Mouse (Mus musculus) brain, embryonic 18.5 days (tissue): ENCODE results near the gene Gm11032.
"Not testable (repeated sequence)": the region's sequence is repeated elsewhere in the genome, so short reads cannot be mapped to it uniquely, and the experiment has no call there.

Experiments
- DNase-seq: peaks from one replicate; pipeline ENCODE4 v3.0.0-alpha.2; 2012; ENCODE audit warnings: low read depth, low spot score

Gene Gm11032

GRCm38 (mm10) chr11:4620017-4620485 lies at the start of gene Gm11032:
Gene Gm11032 (plus strand): TSS chr11:4620067.
- DNase-seq, result no peak

- DNase-seq, result no peak
Measured at GRCm38 (mm10) chr11:4571491-4571901, 48.4 kb upstream of the Gm11032 start.

DNA sequence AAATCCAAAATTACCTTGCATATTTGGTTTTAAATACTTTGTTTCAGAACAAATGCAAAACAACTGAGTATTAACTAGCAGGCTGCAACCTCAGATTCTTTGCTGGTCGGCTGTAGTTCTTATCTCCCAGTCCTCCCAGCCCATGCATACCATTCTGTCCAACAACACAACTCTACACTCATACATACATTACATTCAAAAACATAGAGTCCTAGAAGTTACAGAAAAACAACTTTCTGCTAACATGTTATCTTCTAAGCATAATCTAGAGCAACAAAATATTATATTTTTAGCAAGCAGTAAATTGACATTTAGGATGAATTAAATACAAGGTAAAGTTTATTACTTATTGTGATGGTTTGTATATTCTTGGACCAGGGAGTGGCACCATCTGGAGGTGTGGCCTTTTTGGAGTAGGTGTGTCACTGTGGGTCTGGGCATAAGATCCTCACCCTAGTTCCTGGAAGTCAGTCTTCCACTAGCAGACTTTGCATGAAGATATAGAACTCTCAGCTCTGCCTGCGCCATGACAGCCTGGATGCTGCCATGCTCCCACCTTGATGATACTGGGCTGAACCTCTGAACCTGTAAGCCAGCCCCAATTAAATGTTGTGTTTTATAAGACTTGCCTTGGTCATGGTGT lies 43.7 kb upstream of the Gm11032 start:
- DNase-seq, result not testable (repeated sequence)

DNA sequence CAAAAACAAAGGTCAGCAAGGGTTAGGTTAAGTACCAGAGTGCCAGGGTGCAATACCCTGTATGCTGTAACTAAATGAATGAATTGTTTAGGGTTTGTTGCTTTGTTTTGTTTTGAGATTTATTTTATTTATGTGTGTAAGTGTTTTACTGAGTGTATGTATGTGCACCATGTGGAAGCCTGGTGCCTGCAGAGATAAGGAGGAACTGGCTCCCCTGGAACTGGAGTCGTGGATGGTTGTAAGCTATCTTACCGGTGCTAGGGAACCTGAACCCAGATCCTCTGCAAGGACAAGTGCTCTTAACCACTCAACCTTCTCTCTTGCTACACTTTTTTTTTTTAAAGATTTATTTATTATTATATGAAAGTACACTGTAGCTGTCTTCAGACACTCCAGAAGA lies 42.8 kb upstream of the Gm11032 start:
- no peak for DNase-seq

- no peak for DNase-seq
Measured at GRCm38 (mm10) chr11:4578682-4579081, 41.2 kb upstream of the Gm11032 start.

GRCm38 (mm10) chr11:4591811-4592210 lies 28.1 kb upstream of the Gm11032 start:
- no peak for DNase-seq

DNA sequence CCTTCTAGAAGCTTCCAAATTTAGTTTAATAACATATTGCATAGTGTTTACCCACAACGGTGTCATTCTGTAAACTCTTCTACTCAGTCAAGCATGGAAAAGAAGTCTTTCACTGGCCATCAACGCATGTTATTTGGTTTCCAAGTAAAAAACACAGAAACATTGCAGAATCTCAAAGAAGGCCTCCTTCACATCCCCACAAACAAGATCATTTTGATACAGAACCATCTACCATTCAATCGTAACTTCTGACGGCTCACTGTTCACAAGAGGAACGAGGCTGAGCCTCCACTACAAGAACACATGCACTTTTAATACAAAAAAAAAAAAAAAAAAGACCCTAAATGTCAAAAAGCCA lies 26.4 kb upstream of the Gm11032 start:
- no peak for DNase-seq

DNA sequence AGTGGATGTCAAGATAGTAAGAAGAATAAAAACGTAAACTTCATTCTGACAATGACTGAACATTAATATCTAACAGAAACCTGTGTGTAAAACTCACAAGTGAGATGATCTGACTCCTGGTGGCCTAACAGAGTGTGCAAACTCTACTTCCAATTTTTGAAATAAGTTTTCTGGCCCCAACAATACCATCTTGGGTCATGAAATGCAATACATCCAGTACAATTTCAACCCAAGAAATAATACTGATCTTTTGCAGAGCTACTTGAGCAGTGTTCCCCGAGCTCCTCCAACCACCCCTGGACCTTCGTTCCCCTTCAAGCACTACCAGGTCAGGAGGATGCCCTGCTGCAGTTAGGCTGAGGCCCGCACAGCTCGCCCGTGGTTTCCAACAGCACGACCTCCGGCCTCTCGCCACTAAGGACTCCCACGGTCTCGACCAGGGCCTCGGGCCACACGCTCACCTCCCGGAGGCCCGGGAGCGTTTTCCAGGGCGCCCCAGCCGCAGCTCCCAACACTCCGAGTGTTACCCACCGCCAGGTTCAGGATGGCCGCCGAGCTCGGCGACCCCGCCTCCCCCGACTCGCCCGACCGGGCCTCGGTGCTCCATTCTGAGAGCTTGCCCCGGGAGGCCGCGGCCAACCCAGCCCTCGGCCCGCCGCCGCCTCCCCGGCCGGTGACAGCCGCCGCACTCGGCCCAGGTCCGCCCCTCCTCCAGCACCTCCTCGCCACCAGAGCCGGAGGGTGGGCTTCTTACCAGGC lies 25.8 kb upstream of the Gm11032 start:
- DNase-seq, result no peak

DNA sequence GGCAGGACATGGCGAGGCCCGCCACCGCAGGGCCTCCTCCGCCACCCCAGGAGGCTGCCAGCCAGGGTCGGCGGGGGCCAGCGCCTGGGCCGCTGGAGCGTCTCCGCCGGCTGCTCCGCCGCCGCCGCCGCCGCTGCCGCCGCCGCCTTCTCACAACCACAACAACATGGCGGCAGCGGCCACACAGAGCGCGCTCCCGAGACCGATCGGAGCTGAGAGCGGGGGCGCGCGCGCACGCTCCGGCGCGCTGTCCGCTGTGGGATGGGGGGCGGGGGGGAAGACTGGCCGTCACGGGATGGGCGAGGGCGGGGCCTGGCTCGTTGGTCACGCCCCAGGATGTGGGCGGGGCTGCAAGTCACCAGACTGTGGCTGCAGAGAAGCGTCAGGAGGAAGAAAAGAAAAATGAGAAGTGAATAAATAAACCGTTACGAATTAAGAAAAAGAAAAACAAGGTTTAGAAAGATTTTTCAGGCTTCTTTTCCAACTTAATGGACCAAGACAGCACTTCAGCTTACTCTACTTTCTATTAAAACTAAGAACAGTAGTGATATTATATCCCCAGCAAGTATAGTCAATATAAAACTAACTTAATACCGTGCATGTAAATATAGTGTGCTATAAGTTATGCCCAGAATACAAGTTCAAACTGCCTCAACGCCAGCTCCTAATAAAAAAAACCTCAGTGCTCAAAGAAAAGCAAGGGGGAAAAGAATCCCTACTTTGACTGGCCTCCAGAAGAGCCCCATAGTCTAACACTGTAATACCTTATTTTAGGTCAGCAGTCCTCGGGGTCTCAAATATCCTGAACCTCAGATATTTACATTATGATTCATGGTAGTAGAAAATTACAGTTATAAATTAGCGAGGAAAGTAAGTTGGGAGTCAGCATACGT lies 25.0 kb upstream of the Gm11032 start, which contains the start of gene Mtmr3:
Mtmr3 (minus strand) TSS at position 256 of the 893 bp plus-strand sequence.
- DNase-seq, result peak; percentile 80

DNA sequence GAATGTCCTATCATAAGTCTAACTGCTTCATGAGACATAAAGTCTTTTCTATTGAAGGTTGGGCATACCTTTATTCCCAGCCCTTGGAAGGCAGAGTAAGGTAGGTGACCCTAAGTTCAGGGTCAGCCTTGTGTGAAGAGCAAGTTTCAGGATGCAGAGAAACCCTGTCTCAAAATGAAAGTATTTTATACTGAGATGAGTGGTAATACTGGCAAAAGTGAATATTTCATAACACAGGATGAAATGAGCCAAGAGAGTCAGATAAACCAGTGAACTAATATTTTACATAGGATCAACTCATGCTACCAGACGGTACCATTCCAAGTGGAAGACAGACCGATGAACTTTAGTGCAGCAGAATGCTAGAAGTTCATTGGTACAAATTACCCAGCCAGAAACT lies 21.5 kb upstream of the Gm11032 start:
- no peak for DNase-seq

GRCm38 (mm10) chr11:4599916-4600315 lies 20.0 kb upstream of the Gm11032 start:
- no peak for DNase-seq

GRCm38 (mm10) chr11:4601890-4602289 lies 18.0 kb upstream of the Gm11032 start:
- no peak for DNase-seq

GRCm38 (mm10) chr11:4602691-4603441 lies 17.0 kb upstream of the Gm11032 start:
- no peak for DNase-seq

DNA sequence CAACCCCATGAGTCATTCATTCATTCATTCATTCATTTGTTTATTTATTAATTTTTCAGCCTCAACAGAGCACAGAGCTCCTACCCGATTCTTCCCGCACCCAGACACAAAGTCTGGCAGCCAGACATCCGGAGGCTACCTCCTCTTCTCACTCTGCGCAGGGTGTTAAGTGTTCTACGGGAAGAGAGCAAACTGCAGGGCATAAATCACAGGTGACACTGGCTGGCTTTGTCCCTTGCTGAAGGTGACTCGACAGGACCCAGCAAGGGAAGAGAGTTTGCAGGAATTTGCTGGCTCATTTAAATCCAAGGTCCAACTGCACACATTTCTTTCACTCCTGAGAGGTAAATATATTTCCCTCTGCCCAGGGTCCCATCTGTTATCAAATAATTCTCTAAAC lies 15.4 kb upstream of the Gm11032 start:
- DNase-seq, result no peak

DNA sequence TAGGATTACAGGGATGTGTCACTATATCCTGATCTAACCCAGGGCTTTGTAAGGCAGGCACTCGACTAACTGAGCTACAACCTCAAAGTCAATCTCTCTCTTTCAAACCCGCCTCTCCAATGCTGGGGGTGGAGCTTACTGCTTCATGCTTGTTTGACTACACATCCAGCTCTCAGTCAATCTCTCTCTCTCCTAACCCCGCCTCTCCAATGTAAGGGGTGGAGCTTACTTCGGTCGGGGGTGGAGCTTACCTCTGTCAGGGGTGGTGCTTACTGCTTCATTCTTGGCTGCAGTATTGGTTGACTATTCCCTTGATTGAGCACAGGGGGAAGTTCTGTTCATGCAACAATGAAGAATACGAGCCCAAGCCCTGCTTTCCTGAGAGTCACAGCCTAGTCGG lies 14.5 kb upstream of the Gm11032 start:
- DNase-seq, result no peak

- no peak for DNase-seq
Measured at GRCm38 (mm10) chr11:4606541-4606940, 13.3 kb upstream of the Gm11032 start.

GRCm38 (mm10) chr11:4611904-4612303 lies 8.0 kb upstream of the Gm11032 start:
- DNase-seq, result no peak

DNA sequence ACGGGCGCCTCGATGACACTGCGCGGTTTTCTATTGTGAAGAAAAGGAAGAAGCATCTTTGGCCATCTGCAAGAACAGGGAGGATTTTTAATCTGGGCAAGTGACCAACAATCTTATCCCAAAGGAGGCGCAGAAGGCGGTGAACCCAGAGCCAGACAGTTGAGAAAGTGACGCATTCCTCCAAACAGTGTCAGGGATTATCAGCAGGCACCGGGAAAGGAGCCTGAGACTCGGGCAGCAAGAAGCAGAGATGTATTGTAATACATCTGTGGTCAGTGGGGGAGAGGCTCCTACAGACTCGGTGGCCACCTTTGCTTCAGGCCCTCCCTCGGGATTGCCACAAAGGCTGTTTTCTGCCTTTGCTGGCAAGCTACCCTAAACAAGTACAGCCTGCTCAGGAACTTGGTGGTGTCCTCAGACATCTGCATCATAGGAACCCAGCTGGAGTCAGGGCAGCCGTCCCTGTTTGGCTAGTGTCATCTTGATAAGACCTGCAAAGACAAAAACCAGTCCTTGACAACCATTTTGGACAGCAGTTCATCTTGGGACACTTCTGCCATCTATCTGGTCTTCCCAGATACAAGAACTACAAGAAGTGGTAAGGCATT lies 738 bp downstream of the Gm11032 start:
- DNase-seq, result no peak

DNA sequence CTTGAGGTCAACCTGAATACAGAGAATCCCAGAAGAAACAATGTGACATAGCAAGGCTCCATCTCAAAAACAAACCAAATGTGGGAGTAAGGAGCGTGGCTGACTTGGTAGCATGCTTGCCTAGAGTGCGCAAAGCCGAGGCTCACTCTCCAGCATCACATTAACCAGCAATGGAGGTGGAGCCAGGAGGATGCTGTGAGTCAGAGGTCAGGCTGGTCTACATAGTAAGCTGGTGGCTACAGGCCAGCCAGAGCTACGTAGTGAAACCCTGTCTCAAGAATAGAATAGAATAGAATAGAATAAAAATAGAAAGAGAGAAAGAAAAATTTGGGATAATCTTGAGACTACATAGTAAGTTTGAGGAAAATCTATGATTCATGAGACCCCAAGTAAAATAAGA lies 2.0 kb downstream of the Gm11032 start:
- DNase-seq, result no peak

- no peak for DNase-seq
Measured at GRCm38 (mm10) chr11:4622442-4622986, 2.6 kb downstream of the Gm11032 start.

DNA sequence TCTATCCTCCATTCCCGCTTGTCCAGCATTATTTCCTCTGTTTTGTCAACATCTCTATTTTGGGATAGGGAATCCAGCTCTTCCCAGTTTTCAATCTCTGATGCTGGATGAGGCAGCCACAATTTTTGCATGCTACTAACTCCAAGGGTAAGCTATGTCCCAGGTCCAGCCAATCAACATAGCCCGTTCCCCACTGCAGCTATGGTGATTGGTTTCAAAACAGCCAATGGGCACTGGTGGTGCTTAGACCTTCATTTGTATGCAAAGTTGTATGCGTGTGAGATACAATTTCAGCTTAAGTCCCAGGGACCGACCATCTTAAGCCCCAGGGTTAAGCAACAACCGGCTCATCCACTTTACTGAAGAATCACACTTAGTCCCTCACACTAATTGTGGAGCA lies 3.1 kb downstream of the Gm11032 start:
- no peak for DNase-seq
